Mouse (Mus musculus): ENCODE measurements around the gene Brd1.

GRCm38 (mm10) chr15:88724311-88724710 is 9.7 kb downstream of the Brd1 start:
- no peak for TF ChIP-seq POLR2A (IDR thresholded peaks at IDR 0.05; ENCODE audit: extremely low read depth, insufficient read depth, low read length)
- TF ChIP-seq CTCF (IDR thresholded peaks at IDR 0.05; ENCODE audit: extremely low read depth, insufficient read depth, low read length) = no peak
